Comparison of ENCODE assay signal across 16 mouse cellular contexts in genomic region chr6:48685694-48686665, GRCm38 (mm10). TPM values are rescaled to one million over a fixed set of nuclear protein-coding genes. Genes with fewer than 3 reads are reported as not detected.
DNase-seq lines count a peak whose midpoint lies in the region; ATAC-seq and TF ChIP-seq lines count a peak whose summit lies in the region.
"Had no signal": no experiment of that assay in that cellular context is flagged by ENCODE, and none has a peak within 500 bp of the region (broad histone marks: within the 10 kb centered on the region; RNA-seq: fewer than 3 reads in every experiment).

No protein-coding gene starts in this region.

- H3K36me3 ChIP-seq in heart, adult 2 months (ENCODE audit: control insufficient read depth, insufficient read depth, low read length), result peaks cover 21% of the 10 kb centered on the region
- H3K36me3 ChIP-seq in kidney, embryonic 15.5 days, result no peaks in the 10 kb centered on the region
- H3K36me3 ChIP-seq in thymus, adult 2 months (ENCODE audit: control insufficient read depth, insufficient read depth, low read length), result no peaks in the 10 kb centered on the region; the same call in 1 of the 2 replicates
- H3K36me3 ChIP-seq in stomach, embryonic 14.5 days (ENCODE audit: control insufficient read depth, insufficient read depth, low read length), result no peaks in the 10 kb centered on the region
- H3K36me3 ChIP-seq: midbrain, embryonic 13.5 days; neural tube, embryonic 12.5 days had no signal

- intact Hi-C loops in heart, adult 2 months (cut with DNase I), result loop anchor here (2.0 kb wide), 1 partner anchor 15 kb away; no protein-coding TSS in a partner anchor
- intact Hi-C loops in heart, postnatal 25 days (cut with DNase I), result loop anchor here (2.0 kb wide), 3 partner anchors 19 to 61 kb away; partner anchors contain the start of genes Gimap5 and Gimap8

- H3K9me3 ChIP-seq in kidney, embryonic 15.5 days (replicated peaks), result no peaks in the 10 kb centered on the region
- H3K9me3 ChIP-seq in stomach, embryonic 14.5 days (ENCODE audit: control insufficient read depth, low read depth, low read length), result no peaks in the 10 kb centered on the region
- H3K9me3 ChIP-seq: midbrain, embryonic 13.5 days; neural tube, embryonic 12.5 days had no signal

- peak overlapping the region; percentile 93 for H3K27ac ChIP-seq in heart, adult 2 months
- H3K27ac ChIP-seq in kidney, embryonic 15.5 days, result 0 out of 2 replicates have a peak overlapping the region, but pooled peaks have one; percentile 37
- H3K27ac ChIP-seq in thymus, adult 2 months (ENCODE audit: control insufficient read depth, insufficient read depth, low read length), result peak overlapping the region; percentile 67
- H3K27ac ChIP-seq in stomach, embryonic 14.5 days (ENCODE audit: low read length), result no peak overlapping the region
- H3K27ac ChIP-seq: left cerebral cortex, adult 2 months; midbrain, embryonic 13.5 days; neural tube, embryonic 12.5 days had no signal

- peak overlapping the region; percentile 72 for H3K9ac ChIP-seq in heart, adult 2 months (ENCODE audit: low read depth, low read length)
- H3K9ac ChIP-seq in kidney, embryonic 15.5 days, result no peak overlapping the region
- no peak overlapping the region for H3K9ac ChIP-seq in stomach, embryonic 14.5 days (replicated peaks; ENCODE audit: low read depth, low read length)
- H3K9ac ChIP-seq: midbrain, embryonic 13.5 days; neural tube, embryonic 12.5 days had no signal

- peak overlapping the region; percentile 26 for H3K4me2 ChIP-seq in kidney, embryonic 15.5 days
- H3K4me2 ChIP-seq in stomach, embryonic 14.5 days (replicated peaks; ENCODE audit: low read depth, low read length), result 0 out of 2 replicates have a peak overlapping the region, but pooled peaks have one; percentile 5
- H3K4me2 ChIP-seq: midbrain, embryonic 13.5 days; neural tube, embryonic 12.5 days had no signal

- 43% methylated on average over 7 of the region's 7 CpGs for WGBS in heart, adult 2 months
- WGBS in kidney, embryonic 15.5 days, result 73% methylated on average over 7 of the region's 7 CpGs
- WGBS in thymus, adult 2 months, result 58% methylated on average over 7 of the region's 7 CpGs
- 77% methylated on average over 7 of the region's 7 CpGs for WGBS in stomach, embryonic 14.5 days

- no peaks in the 10 kb centered on the region for H3K27me3 ChIP-seq in heart, adult 2 months (ENCODE audit: control insufficient read depth, insufficient read depth, low read length)
- H3K27me3 ChIP-seq in kidney, embryonic 15.5 days, result no peaks in the 10 kb centered on the region
- no peaks in the 10 kb centered on the region for H3K27me3 ChIP-seq in thymus, adult 2 months (ENCODE audit: control insufficient read depth, insufficient read depth, low read length)
- no peaks in the 10 kb centered on the region for H3K27me3 ChIP-seq in stomach, embryonic 14.5 days (ENCODE audit: control insufficient read depth, insufficient read depth, low read length)
- H3K27me3 ChIP-seq: midbrain, embryonic 13.5 days; neural tube, embryonic 12.5 days had no signal

- no peak for ATAC-seq in kidney, embryonic 15.5 days (replicated peaks; ENCODE audit: low FRiP score)
- no peak for ATAC-seq in stomach, embryonic 14.5 days (ENCODE audit: insufficient number of reproducible peaks, insufficient read depth, low FRiP score, low read depth)
- ATAC-seq: forebrain, embryonic 16.5 days; midbrain, embryonic 13.5 days had no signal

- TF ChIP-seq POLR2A in heart, adult 2 months (IDR thresholded peaks at IDR 0.05; ENCODE audit: insufficient read depth, low read depth, low read length), result peak; percentile 27; the same call in 1 of the 2 replicates
- TF ChIP-seq POLR2A in thymus, adult 2 months (IDR thresholded peaks at IDR 0.05; ENCODE audit: control insufficient read depth, extremely low read depth, insufficient read depth, low read length, poor library complexity), result no peak

- TF ChIP-seq CTCF in heart, adult 2 months (IDR thresholded peaks at IDR 0.05), result no peak
- TF ChIP-seq CTCF in thymus, adult 2 months (IDR thresholded peaks at IDR 0.05; ENCODE audit: borderline replicate concordance, control insufficient read depth, extremely low read depth, insufficient read depth, low read length, poor library complexity), result no peak

- DNase-seq in heart, adult 2 months, result no peak
- no peak for DNase-seq in heart, postnatal 25 days (ENCODE audit: low spot score)
- DNase-seq in kidney, postnatal 10 days, result no peak
- no peak for DNase-seq in thymus, adult 2 months
- DNase-seq in thymus, postnatal 25 days, result no peak
- no peak for DNase-seq in layer of hippocampus, postnatal 36 days
- DNase-seq: adrenal gland, adult 2 months; cerebellum, postnatal 36 days; kidney, adult 18-20 months had no signal

- peaks cover 11% of the 10 kb centered on the region for H3K4me1 ChIP-seq in heart, adult 2 months (ENCODE audit: control insufficient read depth, insufficient read depth, low read length)
- no peaks in the 10 kb centered on the region for H3K4me1 ChIP-seq in kidney, embryonic 15.5 days
- peaks cover 30% of the 10 kb centered on the region for H3K4me1 ChIP-seq in thymus, adult 2 months (replicated peaks; ENCODE audit: control insufficient read depth, insufficient read depth, low read length)
- H3K4me1 ChIP-seq in stomach, embryonic 14.5 days (ENCODE audit: control insufficient read depth, insufficient read depth, low read length), result no peaks in the 10 kb centered on the region
- H3K4me1 ChIP-seq: midbrain, embryonic 13.5 days; neural tube, embryonic 12.5 days had no signal

- no peaks in the 10 kb centered on the region for H3K79me2 ChIP-seq in heart, adult 2 months (replicated peaks; ENCODE audit: control insufficient read depth, insufficient read depth, low read length)

- H3K4me3 ChIP-seq in heart, adult 2 months, result peak overlapping the region; percentile 39
- H3K4me3 ChIP-seq in kidney, embryonic 15.5 days (replicated peaks), result peak overlapping the region; percentile 29
- peak overlapping the region; percentile 42 for H3K4me3 ChIP-seq in thymus, adult 2 months (ENCODE audit: control insufficient read depth, insufficient read depth, low read length)
- H3K4me3 ChIP-seq in stomach, embryonic 14.5 days (ENCODE audit: low read depth, low read length), result no peak overlapping the region
- H3K4me3 ChIP-seq: left cerebral cortex, adult 2 months; midbrain, embryonic 13.5 days; neural tube, embryonic 12.5 days had no signal

- no peak for TF ChIP-seq EP300 in heart, adult 2 months (IDR thresholded peaks at IDR 0.05; ENCODE audit: insufficient read depth, low read depth, low read length)

RNA-seq across cellular contexts. Expression of gene Gimap4, which starts 1.6 kb away (rescaled TPM):
- total RNA-seq in heart, adult 2 months (2021), result 10 to 100 TPM; 22.4 to 25.3 TPM
- polyA plus RNA-seq in heart, adult 2 months (2012; rRNA removed), result 28.1 and 42.1 TPM in 2 replicates
- total RNA-seq in heart, postnatal 25 days (2021), result 10 to 100 TPM; 29.0 to 30.8 TPM
- polyA plus RNA-seq in kidney, embryonic 15.5 days (2015; fragmentation: Nextera tagmentation; extraction: Ambion mirVana), result 69.5 and 72.5 TPM in 2 replicates
- polyA plus RNA-seq in thymus, adult 2 months (2012; rRNA removed), result 43.0 and 64.0 TPM in 2 replicates
- 17.4 and 17.5 TPM in 2 replicates for polyA plus RNA-seq in stomach, embryonic 14.5 days (2014; fragmentation: Nextera tagmentation; extraction: Ambion mirVana)
- total RNA-seq in layer of hippocampus, postnatal 36 days (2021), result under 1 TPM; 0.17 to 0.33 TPM

RNA-seq across cellular contexts. Expression of gene Gimap9, which starts 10.1 kb away (rescaled TPM):
- total RNA-seq in heart, adult 2 months (2021), result 1 to 10 TPM; 3.1 to 3.4 TPM
- 1.8 and 3.7 TPM in 2 replicates for polyA plus RNA-seq in heart, adult 2 months (2012; rRNA removed)
- 1 to 10 TPM; 3.1 to 4.9 TPM for total RNA-seq in heart, postnatal 25 days (2021)
- 11.7 and 12.6 TPM in 2 replicates for polyA plus RNA-seq in kidney, embryonic 15.5 days (2015; fragmentation: Nextera tagmentation; extraction: Ambion mirVana)
- polyA plus RNA-seq in thymus, adult 2 months (2012; rRNA removed), result 42.5 and 49.6 TPM in 2 replicates
- polyA plus RNA-seq in stomach, embryonic 14.5 days (2014; fragmentation: Nextera tagmentation; extraction: Ambion mirVana), result 6.7 and 8.6 TPM in 2 replicates
- under 1 TPM; 0.28 to 0.57 TPM for total RNA-seq in layer of hippocampus, postnatal 36 days (2021)

RNA-seq across cellular contexts. Expression of gene Gimap6, which starts 22.0 kb away (rescaled TPM):
- 10 to 100 TPM; 34.3 to 38.1 TPM for total RNA-seq in heart, adult 2 months (2021)
- polyA plus RNA-seq in heart, adult 2 months (2012; rRNA removed), result 19.2 and 28.6 TPM in 2 replicates
- 10 to 100 TPM; 38.5 to 41.6 TPM for total RNA-seq in heart, postnatal 25 days (2021)
- polyA plus RNA-seq in kidney, embryonic 15.5 days (2015; fragmentation: Nextera tagmentation; extraction: Ambion mirVana), result 50.6 and 51.3 TPM in 2 replicates
- 72.9 and 82.4 TPM in 2 replicates for polyA plus RNA-seq in thymus, adult 2 months (2012; rRNA removed)
- 20.4 and 21.6 TPM in 2 replicates for polyA plus RNA-seq in stomach, embryonic 14.5 days (2014; fragmentation: Nextera tagmentation; extraction: Ambion mirVana)
- total RNA-seq in layer of hippocampus, postnatal 36 days (2021), result 1 to 10 TPM; 5.7 to 7.3 TPM

RNA-seq across cellular contexts. Expression of gene Gm28053, which starts 32.4 kb away (rescaled TPM):
- total RNA-seq in heart, adult 2 months (2021), result 1 to 10 TPM; 3.4 to 5.6 TPM
- polyA plus RNA-seq in heart, adult 2 months (2012; rRNA removed), result not detected in 2 replicates
- total RNA-seq in heart, postnatal 25 days (2021), result 1 to 10 TPM; 1.8 to 5.3 TPM
- polyA plus RNA-seq in kidney, embryonic 15.5 days (2015; fragmentation: Nextera tagmentation; extraction: Ambion mirVana), result 2.7 and 3.3 TPM in 2 replicates
- polyA plus RNA-seq in thymus, adult 2 months (2012; rRNA removed), result 0.36 and 0.88 TPM in 2 replicates
- 1.9 and 3.8 TPM in 2 replicates for polyA plus RNA-seq in stomach, embryonic 14.5 days (2014; fragmentation: Nextera tagmentation; extraction: Ambion mirVana)
- not detected for total RNA-seq in layer of hippocampus, postnatal 36 days (2021)
- polyA plus RNA-seq: adrenal gland, adult 2 months; forebrain, embryonic 16.5 days; midbrain, embryonic 13.5 days had no signal

RNA-seq across cellular contexts. Expression of gene Gimap7, which starts 32.4 kb away (rescaled TPM):
- total RNA-seq in heart, adult 2 months (2021), result under 1 TPM in 1 of 2 experiments, not detected in 1; 0.77 TPM
- polyA plus RNA-seq in heart, adult 2 months (2012; rRNA removed), result 0.29 and 0.70 TPM in 2 replicates
- under 1 TPM in 1 of 2 experiments, not detected in 1; 0.39 TPM for total RNA-seq in heart, postnatal 25 days (2021)
- polyA plus RNA-seq in kidney, embryonic 15.5 days (2015; fragmentation: Nextera tagmentation; extraction: Ambion mirVana), result not detected in 2 replicates
- polyA plus RNA-seq in thymus, adult 2 months (2012; rRNA removed), result 3.8 and 6.3 TPM in 2 replicates
- polyA plus RNA-seq in stomach, embryonic 14.5 days (2014; fragmentation: Nextera tagmentation; extraction: Ambion mirVana), result not detected in 2 replicates
- not detected for total RNA-seq in layer of hippocampus, postnatal 36 days (2021)
- total RNA-seq: left cerebral cortex, adult 2 months had no signal
- polyA plus RNA-seq: adrenal gland, adult 2 months; forebrain, embryonic 16.5 days; limb, embryonic 14.5 days; midbrain, embryonic 13.5 days; neural tube, embryonic 12.5 days had no signal
